Mouse (Mus musculus) hematopoietic multipotent progenitor cell, adult 10-12 weeks (in vitro differentiated cells): ENCODE measurements around the gene Myl6. TPM values are rescaled to one million over a fixed set of nuclear protein-coding genes. Genes with fewer than 3 reads are reported as not detected.

Experiments
- polyA plus RNA-seq: library from polyadenylated mRNA; stranded (reverse); fragments of >175 nt; gene quantifications from 2 replicates; pipeline ENCODE4 v1.2.3, GENCODE M21; 2012; ENCODE audit warnings: low replicate concordance

The Myl6 gene
- polyA plus RNA-seq = 68.9 and 549 TPM in 2 replicates

GRCm38 (mm10) chr10:128493695-128494666, at the start of gene Myl6:
Gene Myl6, minus strand, starts transcription at chr10:128494145.

GRCm38 (mm10) chr10:128525671-128526308, 31.8 kb upstream of the Myl6 start, which contains the start of gene Esyt1:
Gene Esyt1, minus strand, starts transcription at chr10:128525871.

GRCm38 (mm10) chr10:128498590-128498989, 4.6 kb upstream of the Myl6 start, which contains the start of gene Myl6b:
Gene Myl6b, minus strand, starts transcription at chr10:128498685.

GRCm38 (mm10) chr10:128458719-128459408, 35.1 kb downstream of the Myl6 start, which contains the start of gene Smarcc2:
Gene Smarcc2, plus strand, starts transcription at chr10:128459248.

Other genes with a start within 250 kb of the Myl6 start
- gene Apon, start 240.0 kb downstream of the Myl6 start, polyA plus RNA-seq = 0.08 TPM in 1 of 2 replicates, not detected in the other
- 0.21 TPM in 1 of 2 replicates, not detected in the other for gene Apof, start 225.5 kb downstream of the Myl6 start, polyA plus RNA-seq
- gene Stat2, start 223.6 kb downstream of the Myl6 start, polyA plus RNA-seq = 38.6 and 62.2 TPM in 2 replicates
- gene Il23a, start 195.4 kb downstream of the Myl6 start, polyA plus RNA-seq = 0.23 TPM in 1 of 2 replicates, not detected in the other
- gene Pan2, start 190.8 kb downstream of the Myl6 start, polyA plus RNA-seq = 4.9 and 7.2 TPM in 2 replicates
- 29.2 and 43.5 TPM in 2 replicates for gene Cnpy2, start 171.7 kb downstream of the Myl6 start, polyA plus RNA-seq
- 9.9 and 31.8 TPM in 2 replicates for gene Cs, start 156.4 kb downstream of the Myl6 start, polyA plus RNA-seq
- gene Coq10a, start 125.1 kb downstream of the Myl6 start, polyA plus RNA-seq = 10.2 and 25.7 TPM in 2 replicates
- 59.6 and 62.0 TPM in 2 replicates for gene Ankrd52, start 117.0 kb downstream of the Myl6 start, polyA plus RNA-seq
- not detected in 2 replicates for gene Slc39a5, start 92.9 kb downstream of the Myl6 start, polyA plus RNA-seq
- 115 and 117 TPM in 2 replicates for gene Nabp2, start 82.7 kb downstream of the Myl6 start, polyA plus RNA-seq
- 20.2 and 20.7 TPM in 2 replicates for gene Rnf41, start 82.5 kb downstream of the Myl6 start, polyA plus RNA-seq
- gene Smarcc2, start 34.9 kb downstream of the Myl6 start, polyA plus RNA-seq = 167 and 293 TPM in 2 replicates
- gene Myl6b, start 4.5 kb upstream of the Myl6 start, polyA plus RNA-seq = 2.2 TPM in 2 replicates
- gene Esyt1, start 31.7 kb upstream of the Myl6 start, polyA plus RNA-seq = 177 and 239 TPM in 2 replicates
- 29.8 and 36.6 TPM in 2 replicates for gene Zc3h10, start 53.6 kb upstream of the Myl6 start, polyA plus RNA-seq
- gene Rpl41, start 55.2 kb upstream of the Myl6 start, polyA plus RNA-seq = 1,750 and 7,475 TPM in 2 replicates
- 93.8 and 156 TPM in 2 replicates for gene Pa2g4, start 71.8 kb upstream of the Myl6 start, polyA plus RNA-seq
- 1.8 TPM in 2 replicates for gene Erbb3, start 95.5 kb upstream of the Myl6 start, polyA plus RNA-seq
- 309 and 4,118 TPM in 2 replicates for gene Rps26, start 132.6 kb upstream of the Myl6 start, polyA plus RNA-seq
- gene Ikzf4, start 151.8 kb upstream of the Myl6 start, polyA plus RNA-seq = 3.9 and 4.3 TPM in 2 replicates
- gene Suox, start 179.9 kb upstream of the Myl6 start, polyA plus RNA-seq = 1.3 and 4.4 TPM in 2 replicates
- 31.8 and 41.9 TPM in 2 replicates for gene Rab5b, start 202.1 kb upstream of the Myl6 start, polyA plus RNA-seq
- 0.13 TPM in 1 of 2 replicates, not detected in the other for gene Pmel, start 210.1 kb upstream of the Myl6 start, polyA plus RNA-seq
- gene Cdk2, start 210.9 kb upstream of the Myl6 start, polyA plus RNA-seq = 14.0 and 16.9 TPM in 2 replicates